Mouse (Mus musculus): ENCODE data around the gene Klc1. TPM values are rescaled to one million over a fixed set of nuclear protein-coding genes. Genes with fewer than 3 reads are reported as not detected.

The Klc1 gene
- total and polyA plus RNA-seq, 2 experiments from 2014 or later, result 90.9 to 129 TPM

- peak overlapping the region; percentile 92 for H3K27ac ChIP-seq (ENCODE audit: low read depth)
Observed at GRCm38 (mm10) chr12:111757561-111758325, 906 bp upstream of the Klc1 start.

GRCm38 (mm10) chr12:111759176-111760061 is 770 bp downstream of the Klc1 start:
- TF ChIP-seq CTCF (IDR thresholded peaks at IDR 0.05; ENCODE audit: low read depth) (no peak), EP300 (IDR thresholded peaks at IDR 0.05; ENCODE audit: low read depth) (no peak)
- Histone ChIP-seq H3K27me3 (ENCODE audit: control insufficient read depth, insufficient read depth, low read length) (no peaks in the 10 kb centered on the region), H3K4me1 (ENCODE audit: control insufficient read depth, insufficient read depth) (peaks cover 17% of the 10 kb centered on the region), H3K9me3 (replicated peaks; ENCODE audit: control insufficient read depth, low read length) (no peaks in the 10 kb centered on the region), H3K9ac (replicated peaks; ENCODE audit: low read depth, low read length) (peak overlapping the region; percentile 90), H3K27ac (ENCODE audit: low read depth) (peak overlapping the region; percentile 92), H3K4me3 (ENCODE audit: low read depth, low read length) (peak overlapping the region; percentile 84), H3K36me3 (replicated peaks; ENCODE audit: control insufficient read depth, insufficient read depth, low read length) (peaks cover 7% of the 10 kb centered on the region), H3K4me2 (ENCODE audit: low read depth, low read length) (peak overlapping the region; percentile 89)
- ATAC-seq (ENCODE audit: insufficient read depth, low read depth), result peak; percentile 68
- peak; percentile 78 for DNase-seq (ENCODE audit: low spot score)
- under 1% methylated on average over 35 of the region's 35 CpGs for WGBS

More at GRCm38 (mm10) chr12:111757561-111758325, 906 bp upstream of the Klc1 start:
- H3K9ac ChIP-seq (replicated peaks; ENCODE audit: low read depth, low read length), result peak overlapping the region; percentile 90
- WGBS, result 64% methylated on average over 10 of the region's 10 CpGs
- peak overlapping the region; percentile 89 for H3K4me2 ChIP-seq (ENCODE audit: low read depth, low read length)
- H3K27me3 ChIP-seq (ENCODE audit: control insufficient read depth, insufficient read depth, low read length), result no peaks in the 10 kb centered on the region
- TF ChIP-seq CTCF (IDR thresholded peaks at IDR 0.05; ENCODE audit: low read depth), result no peak
- TF ChIP-seq EP300 (IDR thresholded peaks at IDR 0.05; ENCODE audit: low read depth), result no peak
- peaks cover 20% of the 10 kb centered on the region for H3K4me1 ChIP-seq (ENCODE audit: control insufficient read depth, insufficient read depth)
- no peak for ATAC-seq (ENCODE audit: insufficient read depth, low read depth)
- H3K4me3 ChIP-seq (ENCODE audit: low read depth, low read length), result peak overlapping the region; percentile 84
- H3K9me3 ChIP-seq (replicated peaks; ENCODE audit: control insufficient read depth, low read length), result no peaks in the 10 kb centered on the region
- DNase-seq (ENCODE audit: low spot score), result no peak
- H3K36me3 ChIP-seq (replicated peaks; ENCODE audit: control insufficient read depth, insufficient read depth, low read length), result peaks cover 3% of the 10 kb centered on the region

GRCm38 (mm10) chr12:111760306-111760908 is 1.8 kb downstream of the Klc1 start:
- Histone ChIP-seq H3K4me1 (ENCODE audit: control insufficient read depth, insufficient read depth) (peaks cover 17% of the 10 kb centered on the region), H3K36me3 (replicated peaks; ENCODE audit: control insufficient read depth, insufficient read depth, low read length) (peaks cover 7% of the 10 kb centered on the region), H3K4me2 (ENCODE audit: low read depth, low read length) (peak overlapping the region; percentile 89), H3K9me3 (replicated peaks; ENCODE audit: control insufficient read depth, low read length) (no peaks in the 10 kb centered on the region), H3K9ac (replicated peaks; ENCODE audit: low read depth, low read length) (0 out of 2 replicates have a peak overlapping the region, but pooled peaks have one; percentile 90), H3K27ac (ENCODE audit: low read depth) (peak overlapping the region; percentile 92), H3K27me3 (ENCODE audit: control insufficient read depth, insufficient read depth, low read length) (no peaks in the 10 kb centered on the region), H3K4me3 (ENCODE audit: low read depth, low read length) (peak overlapping the region; percentile 84)
- no peak for DNase-seq (ENCODE audit: low spot score)
- TF ChIP-seq CTCF (IDR thresholded peaks at IDR 0.05; ENCODE audit: low read depth) (no peak), EP300 (IDR thresholded peaks at IDR 0.05; ENCODE audit: low read depth) (no peak)
- 42% methylated on average over 7 of the region's 7 CpGs for WGBS
- ATAC-seq (ENCODE audit: insufficient read depth, low read depth), result no peak

GRCm38 (mm10) chr12:111762620-111763280 is 4.1 kb downstream of the Klc1 start:
- H3K9me3 ChIP-seq (replicated peaks; ENCODE audit: control insufficient read depth, low read length), result no peaks in the 10 kb centered on the region
- ATAC-seq (ENCODE audit: insufficient read depth, low read depth) (no peak), DNase-seq (ENCODE audit: low spot score) (no peak)
- H3K27me3 ChIP-seq (ENCODE audit: control insufficient read depth, insufficient read depth, low read length), result no peaks in the 10 kb centered on the region
- H3K9ac ChIP-seq (replicated peaks; ENCODE audit: low read depth, low read length), result no peak overlapping the region
- H3K27ac ChIP-seq (ENCODE audit: low read depth), result no peak overlapping the region
- no peak overlapping the region for H3K4me2 ChIP-seq (ENCODE audit: low read depth, low read length)
- H3K36me3 ChIP-seq (replicated peaks; ENCODE audit: control insufficient read depth, insufficient read depth, low read length), result peaks cover 7% of the 10 kb centered on the region
- peaks cover 33% of the 10 kb centered on the region for H3K4me1 ChIP-seq (ENCODE audit: control insufficient read depth, insufficient read depth)
- no peak overlapping the region for H3K4me3 ChIP-seq (ENCODE audit: low read depth, low read length)
- TF ChIP-seq CTCF (IDR thresholded peaks at IDR 0.05; ENCODE audit: low read depth) (no peak), EP300 (IDR thresholded peaks at IDR 0.05; ENCODE audit: low read depth) (no peak)
- WGBS, result 79% methylated on average over 13 of the region's 13 CpGs

All from heart, postnatal 0 days (tissue).